Mouse (Mus musculus) kidney, adult 2 months (tissue): Measurements from ENCODE around the gene Soga1.

Source experiments
- CTCF ChIP-seq: fragments of 200-500 bp; conservative IDR thresholded peaks from 2 replicates; pipeline ENCODE4 v1.5.1; 2011; ENCODE audit warnings: low read depth, mild to moderate bottlenecking, control low read depth, low read length, moderate library complexity, mixed read lengths; ENCODE audit not compliant: insufficient read depth, insufficient read length
- POLR2A ChIP-seq: fragments of 200-500 bp; IDR thresholded peaks from one replicate; pipeline ENCODE4 v1.6.1; 2011; ENCODE audit warnings: low read depth, low read length, control low read depth

DNA sequence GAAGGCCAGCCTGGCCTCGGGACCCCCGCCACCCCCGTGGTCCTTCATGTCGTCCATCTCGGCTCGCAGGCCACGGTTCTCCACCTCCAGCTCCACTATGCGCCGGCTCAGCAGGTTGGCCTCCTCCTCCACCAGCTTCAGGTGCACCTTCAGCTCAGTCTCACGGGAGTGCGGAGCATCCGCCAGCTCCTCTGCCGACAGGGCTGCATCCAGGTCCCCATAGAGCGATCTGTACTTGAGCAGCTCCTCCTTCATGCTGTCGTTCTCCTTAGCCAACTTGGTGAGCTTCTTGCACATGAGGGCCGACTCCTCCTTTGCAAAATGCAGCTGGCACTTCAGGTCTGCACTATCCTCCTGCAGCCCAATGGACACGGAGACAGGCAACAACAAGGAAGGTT, 38.4 kb downstream of the Soga1 start:
- TF ChIP-seq CTCF (no peak), POLR2A (no peak)
